Mouse (Mus musculus): Measurements from ENCODE around the gene Prrt1.

Prrt1 gene

DNA sequence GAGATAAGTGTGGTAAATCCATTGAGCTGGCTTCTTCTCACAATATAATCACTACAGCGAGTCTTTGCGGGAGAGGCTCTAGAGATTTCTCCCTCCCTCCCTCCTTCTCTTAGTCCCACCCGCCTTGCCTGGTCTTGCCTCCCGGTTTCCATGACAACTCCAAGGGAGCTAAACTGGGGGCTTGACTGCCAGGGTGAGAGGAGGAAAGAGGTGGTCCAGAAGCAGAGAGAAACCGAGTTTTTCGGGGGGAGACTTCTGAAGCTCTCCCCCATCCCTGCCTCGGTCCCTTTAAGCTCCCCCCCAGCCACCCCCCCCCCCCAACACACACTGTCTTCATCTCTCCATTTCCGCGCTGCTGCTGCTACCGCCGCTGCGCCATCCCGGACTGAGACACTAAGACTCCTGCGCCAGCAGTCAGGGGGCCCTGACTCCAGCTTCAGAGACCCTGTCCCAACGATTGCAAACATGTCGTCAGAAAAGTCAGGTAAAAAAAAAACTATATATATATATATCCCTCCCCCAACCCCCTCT, at the start of gene Prrt1:
Gene Prrt1 (plus strand): TSS at position 313 of the 531 bp plus-strand sequence.
- in situ Hi-C loops (cut with MboI, MseI) = loop anchor here (25.0 kb wide), 1 partner anchor 483 kb away; the partner anchor contains the start of genes Csnk2b, Gpank1, Ly6g5b and Ly6g5c

DNA sequence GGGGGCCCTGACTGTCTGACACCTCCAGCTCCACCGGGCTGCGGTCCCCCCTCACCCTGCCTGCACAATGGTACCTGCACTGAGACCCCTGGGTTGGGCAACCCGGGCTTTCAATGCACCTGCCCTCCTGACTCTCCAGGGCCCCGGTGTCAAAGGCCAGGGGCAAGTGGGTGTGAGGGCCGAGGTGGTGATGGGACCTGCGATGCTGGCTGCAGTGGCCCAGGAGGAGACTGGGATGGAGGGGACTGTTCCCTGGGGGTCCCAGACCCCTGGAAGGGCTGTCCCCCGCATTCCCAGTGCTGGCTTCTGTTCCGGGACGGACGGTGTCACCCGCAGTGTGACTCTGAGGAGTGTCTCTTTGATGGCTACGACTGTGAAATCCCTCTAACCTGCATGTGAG, 46.8 kb upstream of the Prrt1 start:
- in situ Hi-C loops (cut with MboI, MseI) = no loop called here

DNA sequence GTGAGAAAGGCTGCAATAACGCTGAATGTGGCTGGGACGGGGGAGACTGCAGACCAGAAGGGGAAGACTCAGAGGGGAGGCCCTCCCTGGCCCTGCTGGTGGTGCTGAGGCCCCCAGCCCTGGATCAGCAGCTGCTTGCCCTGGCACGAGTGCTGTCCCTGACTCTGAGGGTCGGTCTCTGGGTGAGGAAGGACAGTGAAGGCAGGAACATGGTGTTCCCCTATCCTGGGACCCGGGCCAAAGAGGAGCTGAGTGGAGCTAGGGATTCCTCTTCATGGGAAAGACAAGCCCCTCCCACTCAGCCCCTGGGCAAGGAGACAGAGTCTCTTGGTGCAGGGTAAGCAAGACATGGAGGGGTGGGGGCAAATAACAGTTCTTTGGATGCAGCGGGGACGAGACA, 45.9 kb upstream of the Prrt1 start:
- in situ Hi-C loops (cut with MboI, MseI) = no loop called here

DNA sequence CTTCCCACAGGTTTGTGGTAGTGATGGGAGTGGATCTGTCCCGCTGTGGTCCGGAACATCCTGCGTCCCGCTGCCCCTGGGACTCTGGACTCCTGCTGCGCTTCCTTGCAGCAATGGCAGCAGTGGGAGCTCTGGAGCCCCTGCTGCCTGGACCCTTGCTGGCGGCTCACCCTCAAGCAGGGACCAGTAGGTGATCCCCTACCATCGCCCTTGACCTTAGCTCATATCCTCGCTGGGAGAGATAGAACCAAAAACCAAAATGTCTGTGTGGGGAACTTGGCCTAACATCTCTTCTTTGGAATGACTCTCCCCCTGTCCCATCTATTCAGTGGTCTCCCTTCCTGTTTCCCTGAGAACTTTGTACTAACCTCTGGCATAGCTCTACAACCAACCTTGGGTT, 45.5 kb upstream of the Prrt1 start:
- in situ Hi-C loops (cut with MboI, MseI) = no loop called here

DNA sequence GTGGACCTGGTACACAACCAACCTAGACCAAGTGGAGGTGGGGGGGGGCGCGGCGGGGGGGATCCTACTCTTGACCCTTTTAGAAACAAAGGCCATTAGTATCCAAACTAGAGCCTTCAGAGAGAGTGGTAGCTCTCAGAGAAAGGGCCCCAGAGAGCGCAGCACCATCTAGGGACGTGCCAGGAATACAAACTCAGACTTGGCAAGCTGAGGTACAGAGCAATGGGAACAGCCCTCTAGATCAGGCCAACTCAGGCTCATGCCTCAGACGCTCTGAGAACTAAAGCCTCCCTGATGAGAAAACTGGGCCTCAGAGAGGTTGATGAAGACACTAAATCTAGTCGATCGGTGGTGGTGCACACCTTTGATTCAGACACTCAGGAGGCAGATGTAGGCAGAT, 44.2 kb upstream of the Prrt1 start:
- in situ Hi-C loops (cut with MboI, MseI) = no loop called here

DNA sequence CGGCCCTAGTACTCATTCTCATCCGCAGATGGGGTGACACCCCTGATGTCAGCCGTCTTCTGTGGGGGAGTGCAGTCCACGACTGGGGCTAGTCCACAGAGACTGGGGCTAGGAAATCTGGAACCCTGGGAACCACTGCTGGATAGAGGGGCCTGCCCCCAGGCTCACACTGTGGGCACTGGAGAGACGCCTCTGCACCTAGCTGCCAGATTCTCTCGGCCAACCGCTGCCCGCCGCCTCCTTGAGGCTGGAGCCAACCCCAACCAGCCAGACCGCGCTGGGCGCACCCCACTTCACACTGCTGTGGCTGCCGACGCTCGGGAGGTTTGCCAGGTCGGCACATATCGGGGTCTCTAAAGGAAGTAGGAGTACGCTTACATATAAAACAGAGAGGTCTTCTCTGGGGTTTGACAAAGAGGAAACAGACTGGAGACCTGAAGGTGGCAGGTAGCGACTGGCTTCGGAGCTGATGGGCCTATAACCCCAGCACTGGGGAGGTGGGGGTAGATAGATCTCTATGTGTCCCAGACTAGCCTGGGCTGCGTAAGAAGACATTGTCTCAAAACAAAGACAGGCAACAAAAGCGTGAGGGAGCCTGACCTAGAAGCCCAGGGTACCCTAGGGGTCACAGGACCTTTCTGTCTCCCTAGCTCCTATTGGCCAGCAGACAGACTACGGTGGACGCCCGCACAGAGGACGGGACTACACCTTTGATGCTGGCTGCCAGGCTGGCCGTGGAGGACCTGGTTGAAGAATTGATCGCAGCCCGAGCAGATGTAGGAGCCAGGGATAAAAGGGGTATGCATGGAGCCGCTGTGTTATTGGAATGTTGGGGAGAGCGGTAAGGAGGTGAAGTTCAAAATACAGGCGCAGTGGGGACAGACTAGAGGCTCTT, 43.2 kb upstream of the Prrt1 start:
- in situ Hi-C loops (cut with MboI, MseI) = no loop called here

DNA sequence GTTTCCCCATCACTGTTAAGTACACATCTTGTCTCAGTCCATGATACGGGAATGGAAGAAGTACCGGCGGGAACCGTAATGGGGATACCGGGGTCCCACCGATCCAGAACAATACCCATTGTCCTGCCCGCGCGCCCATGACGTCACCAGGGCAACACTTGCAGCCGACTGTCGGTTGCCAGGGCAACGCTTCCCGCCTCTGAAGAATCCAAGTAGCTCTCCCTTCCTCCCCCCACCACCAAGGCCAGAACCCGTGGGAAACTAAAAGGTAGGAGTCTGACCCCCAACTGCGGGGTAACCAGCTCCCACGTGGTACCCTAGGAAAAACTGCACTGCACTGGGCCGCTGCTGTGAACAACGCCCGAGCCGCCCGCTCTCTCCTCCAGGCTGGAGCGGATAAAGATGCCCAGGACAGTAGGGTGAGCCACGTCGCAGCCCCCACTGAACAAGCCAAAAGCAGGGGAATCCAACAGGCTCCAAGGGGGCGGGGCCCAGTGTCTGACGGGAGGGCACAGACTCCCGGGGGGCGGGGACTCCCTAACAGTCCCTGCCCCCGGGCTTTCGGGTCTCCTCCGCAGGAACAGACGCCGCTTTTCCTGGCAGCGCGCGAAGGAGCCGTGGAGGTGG, 42.4 kb upstream of the Prrt1 start:
- in situ Hi-C loops (cut with MboI, MseI) = no loop called here

DNA sequence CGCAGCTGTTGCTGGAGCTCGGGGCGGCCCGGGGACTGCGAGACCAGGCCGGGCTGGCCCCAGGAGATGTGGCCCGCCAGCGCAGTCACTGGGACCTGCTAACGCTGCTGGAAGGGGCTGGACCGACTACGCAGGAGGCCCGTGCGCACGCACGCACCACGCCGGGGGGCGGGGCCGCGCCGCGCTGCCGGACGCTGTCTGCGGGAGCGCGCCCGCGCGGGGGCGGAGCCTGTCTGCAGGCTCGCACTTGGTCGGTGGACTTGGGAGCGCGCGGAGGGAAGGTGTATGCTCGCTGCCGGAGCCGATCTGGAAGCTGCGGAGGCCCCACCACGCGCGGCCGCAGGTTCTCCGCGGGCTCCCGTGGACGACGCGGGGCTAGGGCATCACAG, 41.9 kb upstream of the Prrt1 start:
- in situ Hi-C loops (cut with MboI, MseI) = no loop called here

DNA sequence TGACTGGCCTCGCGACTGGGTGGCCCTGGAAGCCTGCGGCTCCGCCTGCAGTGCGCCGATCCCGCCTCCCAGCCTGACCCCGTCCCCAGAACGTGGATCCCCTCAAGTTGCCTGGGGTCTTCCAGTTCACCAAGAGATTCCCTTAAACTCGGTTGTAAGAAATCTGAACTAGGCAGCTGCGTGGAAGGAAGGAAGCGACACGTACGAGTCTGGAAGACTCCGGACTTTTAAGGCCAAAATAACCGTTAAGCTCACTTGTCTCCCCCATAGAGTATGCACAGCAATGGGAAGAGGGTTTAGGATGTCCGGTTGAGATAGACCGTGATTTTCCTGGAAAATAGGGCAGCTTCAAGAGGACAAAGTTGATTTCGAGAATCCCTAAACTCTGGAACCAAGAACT, 41.5 kb upstream of the Prrt1 start:
- in situ Hi-C loops (cut with MboI, MseI) = no loop called here

DNA sequence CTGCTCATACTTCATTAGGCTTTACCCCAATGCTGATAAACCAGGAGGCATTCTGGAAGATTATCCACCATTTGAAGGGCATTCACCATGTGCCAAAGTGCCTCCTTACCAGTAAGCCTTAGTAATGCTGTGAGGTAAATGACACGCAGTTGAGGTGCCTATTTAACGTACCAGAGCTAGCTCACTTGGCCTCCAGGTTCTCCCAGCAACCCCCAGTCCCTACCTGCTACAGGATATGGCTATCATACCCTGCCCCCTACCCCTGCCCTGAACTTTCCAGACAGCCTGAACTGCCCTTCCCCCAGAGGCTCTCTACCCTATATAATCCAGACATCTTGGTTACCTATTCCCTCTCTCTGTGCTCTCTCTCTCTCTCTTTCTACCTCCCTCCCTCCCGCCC, 40.6 kb upstream of the Prrt1 start:
- in situ Hi-C loops (cut with MboI, MseI) = no loop called here

DNA sequence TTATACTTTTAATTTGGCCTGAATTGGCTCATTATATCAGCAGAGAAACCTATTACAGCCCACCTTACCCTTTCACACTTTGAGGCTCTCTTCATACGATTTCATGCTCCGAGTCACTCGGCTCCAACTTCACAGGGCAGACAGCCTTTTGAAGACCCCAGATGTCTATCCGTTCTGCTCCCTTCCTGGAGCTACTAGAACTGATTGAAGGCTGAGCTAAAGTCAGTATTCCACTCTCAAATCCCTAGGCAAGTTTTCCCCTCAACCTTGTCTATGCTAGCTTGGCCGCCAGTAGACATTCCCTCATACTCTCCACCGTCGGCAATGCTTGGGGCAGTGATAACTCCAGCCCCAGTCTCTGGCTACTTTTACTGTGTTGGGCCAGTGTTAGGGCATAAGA, 40.1 kb upstream of the Prrt1 start:
- in situ Hi-C loops (cut with MboI, MseI) = no loop called here

DNA sequence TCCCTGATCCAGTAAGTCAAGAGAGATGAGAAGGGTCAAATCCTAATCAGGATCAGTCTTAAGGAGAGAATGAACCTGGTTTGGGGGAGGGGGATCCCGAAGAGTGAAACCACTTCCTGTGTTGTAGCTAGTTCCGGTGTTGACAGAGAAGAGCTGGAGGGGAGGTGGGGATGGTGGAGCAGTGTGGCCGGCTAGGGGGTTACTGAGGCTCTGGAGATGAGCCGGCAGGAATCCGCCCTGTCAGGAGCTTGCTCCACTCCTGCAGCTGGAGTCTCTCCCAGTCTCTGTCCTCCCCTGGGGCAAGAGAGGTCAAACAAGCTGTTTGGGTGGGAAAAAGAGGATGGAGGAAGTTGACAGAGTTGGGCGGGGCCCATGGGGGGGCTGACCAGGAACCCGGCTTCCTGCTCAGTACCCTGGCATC, 39.6 kb upstream of the Prrt1 start, which contains the start of gene Gpsm3:
Gene Gpsm3 (plus strand): TSS at position 126 of the 421 bp plus-strand sequence.
- in situ Hi-C loops (cut with MboI, MseI) = no loop called here

DNA sequence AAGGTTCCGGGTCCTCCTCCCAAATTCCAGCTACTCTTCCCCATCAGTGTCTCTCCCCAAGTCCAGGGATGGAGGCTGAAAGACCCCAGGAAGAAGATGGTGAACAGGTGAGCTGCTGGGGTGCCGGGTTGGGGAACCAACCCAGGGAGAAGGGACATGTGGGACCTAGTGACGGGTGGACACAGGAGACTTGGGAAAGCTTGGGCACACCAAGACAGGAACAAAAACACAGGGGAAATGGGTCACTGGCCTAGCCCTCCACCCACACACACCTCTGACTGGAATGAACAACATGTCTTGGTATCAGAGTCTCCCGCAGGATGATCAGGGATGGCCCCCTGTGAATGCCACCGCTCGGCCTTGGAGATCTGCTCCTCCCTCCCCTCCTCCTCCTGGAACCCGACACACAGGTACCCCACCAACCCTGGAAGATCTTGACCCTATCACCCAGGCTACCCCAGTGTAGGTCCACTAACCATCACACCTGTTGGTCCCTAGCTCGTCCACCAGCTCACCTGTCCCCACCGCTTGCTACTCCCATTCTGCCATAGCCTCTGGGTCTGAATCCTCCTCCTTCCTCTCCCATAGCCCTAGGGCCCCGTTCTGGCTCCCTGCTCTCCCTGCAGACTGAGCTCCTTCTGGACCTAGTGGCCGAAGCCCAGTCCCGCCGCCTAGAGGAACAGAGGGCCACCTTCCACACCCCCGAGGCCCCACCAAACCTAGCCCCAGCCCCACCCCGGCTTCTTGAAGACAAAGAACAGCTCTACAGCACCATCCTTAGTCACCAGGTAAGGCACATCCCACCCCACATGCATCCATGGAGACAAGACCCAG, 39.0 kb upstream of the Prrt1 start:
- in situ Hi-C loops (cut with MboI, MseI) = no loop called here

DNA sequence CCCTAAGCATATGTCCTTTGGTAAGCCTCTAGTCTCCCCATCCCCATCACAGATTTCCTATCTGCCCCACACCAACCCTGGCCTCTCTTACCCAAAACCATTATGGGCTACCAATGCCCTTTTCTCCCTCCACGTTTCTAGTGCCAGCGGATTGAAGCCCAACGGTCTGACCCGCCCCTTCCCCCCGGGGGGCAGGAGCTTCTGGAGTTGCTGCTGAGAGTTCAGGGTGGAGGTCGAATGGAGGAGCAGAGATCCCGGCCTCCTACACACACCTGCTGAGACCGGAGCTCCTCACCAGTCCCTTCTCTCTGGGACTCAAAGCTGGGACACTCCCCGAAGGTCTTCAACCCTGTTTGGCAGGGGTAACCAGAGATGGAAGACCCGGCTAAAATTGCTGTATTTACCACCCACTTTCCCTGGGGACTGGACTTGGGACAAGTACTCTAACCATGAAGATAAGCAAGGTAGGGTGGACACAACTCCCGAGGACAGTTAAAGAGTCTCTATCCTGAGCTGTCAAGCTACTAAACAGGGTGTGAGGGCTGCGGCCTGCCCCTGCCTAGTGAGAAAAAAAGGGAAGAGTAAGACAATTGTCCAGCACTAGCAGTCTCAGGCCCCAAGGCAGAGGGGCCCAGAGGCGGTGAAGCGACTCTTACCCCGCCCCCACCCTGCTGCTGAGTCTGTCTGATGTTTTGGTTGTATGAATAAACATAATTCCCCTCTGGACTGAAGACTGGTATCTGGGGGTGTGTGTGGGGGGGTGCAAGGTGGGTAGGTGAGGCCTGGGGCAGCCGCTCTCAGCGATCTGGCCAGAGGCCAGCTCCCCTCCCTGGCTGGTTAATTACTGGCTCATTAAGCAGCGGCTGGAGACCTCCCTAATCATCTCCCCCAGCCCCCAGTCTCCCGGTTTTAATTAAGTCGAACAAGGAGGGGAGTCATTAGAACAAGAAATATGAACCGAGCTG, 38.0 kb upstream of the Prrt1 start, which contains the start of gene Pbx2:
Gene Pbx2 (plus strand): TSS at position 238 of the 965 bp plus-strand sequence.
- in situ Hi-C loops (cut with MboI, MseI) = no loop called here

DNA sequence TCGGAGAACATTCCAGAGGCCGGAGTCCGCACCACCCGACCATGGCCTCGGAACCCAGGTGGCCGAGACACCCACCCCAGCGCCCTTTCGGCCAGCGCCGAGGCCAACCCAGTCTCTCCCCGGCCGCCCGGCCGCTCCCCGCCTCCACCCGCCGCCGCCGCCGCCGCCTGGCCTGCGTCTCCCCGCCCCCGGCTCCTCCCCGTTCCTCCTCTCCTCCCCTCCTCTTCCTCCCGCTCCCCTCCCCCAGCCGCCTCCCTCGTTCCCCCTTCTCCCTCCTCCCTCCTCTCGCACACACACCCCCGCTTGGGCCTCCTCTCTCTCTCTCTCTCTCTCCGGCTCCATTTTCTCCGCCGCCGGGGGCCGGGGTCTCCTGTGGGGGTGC, 37.3 kb upstream of the Prrt1 start:
- in situ Hi-C loops (cut with MboI, MseI) = no loop called here

DNA sequence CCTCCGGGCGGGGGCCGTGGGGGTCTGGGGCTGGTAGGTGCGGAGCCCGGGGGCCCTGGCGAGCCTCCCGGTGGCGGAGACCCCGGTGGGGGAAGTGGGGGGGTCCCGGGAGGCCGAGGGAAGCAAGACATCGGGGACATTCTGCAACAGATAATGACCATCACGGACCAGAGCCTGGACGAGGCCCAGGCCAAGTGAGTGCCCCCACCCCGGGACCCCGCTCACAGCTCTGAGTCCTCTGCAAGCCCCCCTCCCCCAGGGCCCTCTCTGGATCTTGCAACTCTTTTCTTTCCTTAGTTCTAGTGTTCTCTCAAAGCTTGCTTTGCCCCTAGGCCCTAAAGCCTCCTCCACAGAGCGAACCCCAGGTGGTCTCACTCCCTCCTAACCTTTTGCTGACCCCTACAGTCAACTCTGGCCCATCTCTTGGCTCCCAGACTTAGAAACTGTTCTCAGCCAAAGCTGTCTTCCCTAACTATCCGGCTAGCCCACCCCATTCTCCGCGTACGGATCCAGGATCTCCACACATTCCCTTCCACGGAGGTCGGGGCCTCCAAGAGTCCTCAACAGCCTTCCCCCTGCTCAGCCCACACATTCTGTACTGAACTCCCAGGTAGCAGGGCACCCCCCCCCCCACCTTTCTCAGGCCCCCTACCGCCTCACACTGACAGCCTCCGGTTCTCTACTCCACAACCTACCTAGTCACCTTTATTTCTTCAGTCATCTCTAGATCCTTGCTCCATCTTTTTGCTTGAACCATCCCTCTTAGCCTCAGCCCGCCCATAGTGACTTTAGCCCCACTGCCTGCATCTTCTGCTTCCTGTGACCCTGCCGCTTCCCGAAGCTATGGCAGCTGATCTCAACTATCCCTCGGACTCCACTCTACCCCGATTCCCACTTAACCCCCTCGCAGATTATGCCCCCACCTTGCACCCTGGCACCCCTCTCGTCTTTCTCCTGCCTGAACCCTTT, 36.5 kb upstream of the Prrt1 start:
- in situ Hi-C loops (cut with MboI, MseI) = no loop called here

DNA sequence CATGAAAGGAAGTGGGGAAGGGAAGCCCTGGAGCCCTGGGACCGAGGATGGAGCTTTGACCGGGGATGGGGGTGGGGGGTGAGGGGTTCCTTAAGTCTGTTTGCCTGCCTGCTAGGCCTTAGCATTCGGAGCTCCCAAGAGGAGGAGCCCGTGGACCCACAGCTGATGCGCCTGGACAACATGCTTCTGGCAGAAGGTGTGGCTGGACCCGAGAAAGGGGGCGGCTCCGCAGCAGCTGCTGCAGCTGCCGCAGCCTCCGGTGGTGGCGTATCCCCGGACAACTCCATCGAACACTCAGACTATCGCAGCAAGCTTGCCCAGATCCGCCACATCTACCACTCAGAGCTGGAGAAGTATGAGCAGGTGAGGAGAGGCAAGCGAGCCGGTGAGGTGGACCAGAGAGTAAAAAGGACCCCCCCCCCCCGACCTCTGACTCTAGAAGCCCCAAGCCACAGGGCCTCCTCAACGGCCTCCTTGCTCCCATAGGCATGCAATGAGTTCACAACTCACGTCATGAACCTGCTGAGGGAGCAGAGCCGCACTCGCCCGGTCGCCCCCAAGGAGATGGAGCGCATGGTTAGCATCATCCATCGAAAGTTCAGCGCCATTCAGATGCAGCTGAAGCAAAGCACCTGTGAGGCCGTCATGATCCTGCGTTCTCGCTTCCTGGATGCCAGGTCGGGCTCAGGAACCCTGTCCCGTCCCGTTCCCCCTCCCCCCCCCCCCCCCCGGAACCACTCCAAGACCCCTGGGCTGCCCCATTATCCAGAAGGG, 35.4 kb upstream of the Prrt1 start:
- in situ Hi-C loops (cut with MboI, MseI) = no loop called here

DNA sequence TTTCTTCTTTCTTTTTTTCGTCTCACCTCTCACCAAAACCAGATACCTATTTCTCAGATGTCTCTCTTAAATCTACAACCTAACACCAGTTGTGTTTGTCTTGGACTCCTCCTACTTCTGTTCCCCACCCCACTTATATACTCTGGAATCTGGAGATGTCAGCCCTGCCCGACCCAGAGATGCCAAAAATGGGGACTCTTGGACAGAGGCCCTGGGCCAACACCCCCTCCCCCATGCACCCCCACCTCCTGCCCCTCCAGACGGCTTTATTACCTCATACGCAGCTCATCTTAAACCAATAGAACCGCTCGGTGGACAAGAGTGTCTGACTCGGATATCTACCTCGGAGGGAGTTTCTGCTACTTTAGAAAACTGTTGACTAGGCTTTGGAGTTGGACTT, 33.2 kb upstream of the Prrt1 start:
- in situ Hi-C loops (cut with MboI, MseI) = no loop called here

All from T-helper 1 cell (primary cell).